Mouse (Mus musculus) layer of hippocampus, postnatal 14 days (tissue): ENCODE results near the gene Cfap157. TPM values are rescaled to one million over a fixed set of nuclear protein-coding genes. Genes with fewer than 3 reads are reported as not detected.

Source experiments
- DNase-seq, 2 experiments: peaks; one replicate each; pipeline ENCODE4 v3.0.0; 2021 to 2022; ENCODE audit warnings: low spot score in 2 of 2, mixed read lengths in 1 of 2
- total RNA-seq, 2 experiments: library from RNA; stranded (reverse); gene quantifications; 2 replicates each; pipeline ENCODE4 v1.2.3; 2021

Cfap157 gene
- total RNA-seq, 2 experiments from 2014 or later = 0.21 to 1.2 TPM

DNA sequence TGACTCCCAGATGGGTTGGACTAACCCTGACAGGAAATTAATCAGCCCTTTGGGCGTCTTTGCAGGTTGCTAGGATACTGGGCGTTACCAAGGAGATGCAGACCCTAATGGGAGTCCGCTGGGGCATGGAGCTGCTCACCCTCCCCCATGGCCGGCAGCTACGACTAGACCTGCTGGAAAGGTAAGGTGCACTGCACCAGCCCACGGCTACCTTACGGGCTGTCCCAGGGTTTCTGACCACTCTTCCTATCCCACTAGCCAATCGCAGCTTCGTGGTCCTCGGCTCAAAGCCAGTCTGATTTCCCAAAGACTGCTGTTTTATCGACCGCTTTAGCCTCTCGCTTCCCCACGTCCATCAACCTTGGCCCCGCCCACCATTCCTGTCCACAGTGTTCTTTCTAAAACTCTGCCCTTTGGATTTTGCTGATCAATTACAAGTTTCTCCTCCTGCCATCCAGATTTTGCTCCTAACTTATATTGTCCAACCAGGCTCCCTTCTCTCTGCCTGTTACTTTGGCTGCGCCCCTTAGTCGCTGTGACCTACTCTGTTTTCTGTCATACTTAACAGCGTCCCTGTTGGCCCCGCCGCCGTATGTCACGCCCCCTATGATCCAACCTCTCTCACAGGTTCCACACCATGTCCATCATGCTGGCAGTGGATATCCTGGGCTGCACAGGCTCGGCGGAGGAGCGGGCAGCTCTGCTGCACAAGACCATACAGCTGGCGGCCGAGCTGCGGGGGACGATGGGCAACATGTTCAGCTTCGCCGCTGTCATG lies 33.2 kb downstream of the Cfap157 start:
- no peak for DNase-seq

DNA sequence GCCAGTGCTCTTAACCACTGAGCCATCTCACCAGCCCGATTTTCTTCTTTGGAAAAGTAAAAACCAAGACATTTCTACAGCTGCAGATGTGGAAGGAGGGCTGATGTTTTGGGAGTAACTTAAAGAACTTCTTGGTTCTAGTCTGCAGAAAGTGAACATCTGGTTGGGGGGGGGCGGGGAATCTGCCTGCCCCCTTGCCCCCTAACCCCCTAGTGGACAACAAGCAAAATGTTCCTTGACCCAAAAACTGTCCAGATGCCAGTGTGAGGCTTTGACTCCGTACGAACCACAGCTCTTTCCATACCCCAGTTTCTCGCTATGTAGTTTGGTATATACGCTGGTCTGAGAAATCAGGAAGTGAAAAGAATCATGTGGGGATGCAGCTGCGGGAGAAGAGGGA lies 34.0 kb downstream of the Cfap157 start:
- DNase-seq = no peak

DNA sequence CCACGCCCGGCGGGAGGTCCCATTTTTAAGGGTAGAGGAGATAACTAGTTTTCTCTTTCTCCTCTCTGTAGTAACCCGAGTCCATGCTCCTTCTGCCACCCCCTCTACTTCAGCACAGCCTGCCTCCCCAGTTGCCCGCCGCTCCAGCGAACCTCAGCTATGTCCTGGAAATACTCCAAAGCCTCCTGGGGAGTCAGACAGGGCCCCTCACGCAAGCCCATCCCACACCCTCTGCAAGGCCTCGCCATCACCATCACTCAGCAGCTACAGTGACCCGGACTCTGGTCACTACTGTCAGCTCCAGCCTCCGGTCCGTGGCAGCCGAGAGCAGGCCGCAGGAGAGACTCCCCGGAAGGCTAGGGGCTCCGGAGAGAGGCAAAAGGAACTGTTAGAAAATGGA lies 35.1 kb downstream of the Cfap157 start:
- no peak for DNase-seq

DNA sequence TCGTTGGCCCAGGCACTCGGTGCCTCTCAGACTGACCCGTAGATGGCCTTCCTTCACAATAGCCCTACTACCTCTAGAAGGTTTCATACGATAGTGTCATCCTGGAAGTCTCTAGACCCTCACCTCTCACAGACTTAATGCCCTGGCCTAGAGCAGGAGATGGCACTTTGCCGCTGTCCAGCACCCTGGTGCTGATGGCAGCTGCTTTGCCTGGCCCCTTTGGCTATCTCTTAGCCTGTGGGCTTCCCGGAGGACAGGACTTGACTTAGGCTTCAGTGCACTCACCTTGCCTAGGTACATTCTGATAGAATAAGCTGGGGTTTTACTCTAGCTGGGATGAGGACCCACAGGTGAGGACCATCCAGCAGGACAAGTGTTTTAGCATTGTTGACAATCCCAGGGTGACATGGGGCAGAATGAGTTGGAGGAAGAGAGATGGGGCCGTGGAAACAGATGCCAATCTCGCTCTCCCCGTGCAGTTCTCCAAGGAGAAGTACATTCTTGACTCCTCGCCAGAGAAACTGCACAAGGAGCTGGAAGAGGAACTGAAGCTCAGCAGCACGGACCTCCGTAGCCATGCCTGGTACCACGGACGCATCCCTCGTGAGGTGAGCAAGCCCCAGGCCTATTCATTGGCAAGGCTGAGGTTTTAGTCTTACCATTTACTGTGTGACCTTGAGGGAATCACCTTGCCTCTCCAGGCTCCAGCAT lies 39.8 kb downstream of the Cfap157 start:
- DNase-seq = no peak

DNA sequence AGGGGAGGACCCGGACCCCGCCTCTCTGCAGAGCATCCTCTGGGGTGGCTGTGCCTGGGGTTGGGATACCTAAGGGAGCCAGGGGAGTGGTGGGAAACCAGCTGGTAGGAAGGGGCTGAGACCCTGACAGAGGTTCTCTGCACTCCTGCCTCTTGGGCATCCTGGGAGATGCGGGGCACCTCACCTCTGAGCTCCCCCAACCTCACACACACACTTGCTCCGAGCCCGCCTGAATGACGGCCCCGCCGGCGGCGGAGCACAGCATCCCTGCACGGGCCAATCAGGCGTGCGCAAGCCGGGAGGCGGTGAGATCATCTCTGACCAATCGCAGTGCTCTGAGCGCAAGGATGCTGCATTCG lies 42.1 kb downstream of the Cfap157 start:
- DNase-seq = peak; percentile 76 to 83

DNA sequence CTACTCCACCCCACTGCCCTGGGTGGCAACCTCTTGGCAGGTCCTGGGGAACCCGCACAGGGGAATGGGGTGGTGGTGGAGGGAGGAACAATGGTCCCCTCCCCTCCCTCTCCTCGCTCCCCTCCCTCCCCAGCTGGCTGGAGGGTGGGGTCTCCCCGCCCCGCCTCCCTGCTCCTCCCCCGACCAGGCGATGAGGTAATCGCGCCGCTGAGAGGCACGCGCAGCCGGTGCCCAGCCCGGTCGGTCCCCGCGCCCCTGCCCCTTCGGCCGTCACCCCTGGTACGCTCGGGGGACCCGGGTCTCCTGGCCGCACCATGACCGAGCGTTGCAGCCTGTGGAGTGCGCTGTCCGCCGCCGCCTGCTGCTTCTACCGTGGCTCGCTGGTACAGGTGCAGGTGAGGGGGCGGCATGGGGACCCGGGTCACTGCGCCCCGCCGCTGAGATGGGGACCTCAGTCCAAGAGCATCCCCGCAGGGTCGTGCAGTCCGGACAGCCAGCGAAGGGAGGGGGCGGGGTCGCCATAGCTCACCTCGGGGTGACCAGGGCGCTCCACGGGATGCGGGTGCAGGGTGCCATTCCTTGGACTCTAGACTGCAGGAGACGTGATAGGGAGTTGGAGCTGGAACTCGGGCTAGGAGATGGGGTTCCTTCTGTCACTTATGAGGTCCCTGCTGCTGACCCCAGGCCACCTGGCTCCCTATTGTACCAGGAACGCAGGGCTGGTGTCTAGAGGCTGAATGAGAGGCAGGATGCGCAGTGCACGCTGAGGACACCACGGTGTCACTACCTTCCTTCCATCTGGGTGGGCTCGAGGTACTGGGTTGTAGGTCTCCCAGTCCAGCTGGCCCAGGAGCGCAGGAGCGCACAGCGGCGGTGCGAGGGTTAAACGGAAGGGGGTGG lies 42.7 kb downstream of the Cfap157 start:
- DNase-seq = peak; percentile 61 to 69

DNA sequence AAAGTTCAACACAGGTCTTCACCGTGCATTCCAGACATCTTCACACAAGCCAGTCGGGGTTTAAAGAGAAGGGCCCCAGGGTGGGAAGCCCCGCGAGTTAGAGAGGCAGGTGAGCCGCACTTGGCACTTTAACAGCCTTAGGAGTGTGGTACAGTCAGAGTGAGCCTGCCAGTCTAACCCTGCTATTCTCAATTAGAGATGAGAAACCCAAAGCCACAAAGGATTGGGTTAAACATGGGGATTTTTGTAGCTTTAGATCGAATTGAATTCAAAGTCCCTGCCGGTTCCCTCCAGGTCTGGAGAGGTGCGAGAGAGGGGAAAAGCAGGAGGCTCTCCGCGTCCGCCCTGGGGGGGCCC lies 43.3 kb downstream of the Cfap157 start, which contains the start of gene 6330409D20Rik:
Gene 6330409D20Rik (minus strand): TSS at position 101 of the 357 bp plus-strand sequence.
- DNase-seq = no peak

DNA sequence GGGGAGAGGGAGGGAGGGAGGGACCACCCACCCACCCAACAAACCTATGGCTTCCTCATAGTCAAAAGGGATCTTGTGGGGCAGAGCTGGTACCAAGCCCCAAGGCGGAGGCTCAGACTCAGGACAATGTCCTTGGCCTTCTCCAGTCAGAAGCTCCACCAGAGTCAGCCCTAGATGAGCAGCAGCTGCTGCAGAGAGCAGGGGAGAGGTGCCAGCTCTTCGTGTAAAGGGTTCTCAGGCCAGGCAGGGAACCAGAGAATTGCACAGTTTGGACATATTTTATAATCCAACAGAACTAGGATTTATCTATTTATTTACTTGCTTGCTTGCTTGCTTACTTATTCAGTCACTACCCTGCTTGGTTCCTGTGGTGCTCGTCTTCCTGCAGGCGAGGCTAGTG lies 44.9 kb downstream of the Cfap157 start:
- DNase-seq = no peak

DNA sequence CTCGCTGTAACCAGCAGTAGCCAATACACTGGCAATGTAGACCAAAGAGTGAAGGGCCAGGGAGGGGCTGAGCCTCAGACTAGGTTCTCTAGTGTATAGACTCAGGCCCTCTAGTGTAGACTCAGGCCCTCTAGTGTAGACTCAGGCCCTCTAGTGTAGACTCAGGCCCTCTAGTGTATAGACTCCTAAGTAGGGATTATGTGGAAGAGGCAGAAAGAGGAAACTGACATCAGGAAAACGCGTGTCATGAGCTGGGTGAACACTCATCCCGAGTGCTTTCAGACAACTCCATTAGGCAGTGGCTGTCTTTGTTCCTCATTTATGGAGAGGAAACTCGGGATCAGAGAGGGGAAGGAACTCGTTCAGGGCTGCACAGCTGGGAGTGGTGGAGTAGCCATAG lies 47.2 kb downstream of the Cfap157 start:
- DNase-seq = no peak

DNA sequence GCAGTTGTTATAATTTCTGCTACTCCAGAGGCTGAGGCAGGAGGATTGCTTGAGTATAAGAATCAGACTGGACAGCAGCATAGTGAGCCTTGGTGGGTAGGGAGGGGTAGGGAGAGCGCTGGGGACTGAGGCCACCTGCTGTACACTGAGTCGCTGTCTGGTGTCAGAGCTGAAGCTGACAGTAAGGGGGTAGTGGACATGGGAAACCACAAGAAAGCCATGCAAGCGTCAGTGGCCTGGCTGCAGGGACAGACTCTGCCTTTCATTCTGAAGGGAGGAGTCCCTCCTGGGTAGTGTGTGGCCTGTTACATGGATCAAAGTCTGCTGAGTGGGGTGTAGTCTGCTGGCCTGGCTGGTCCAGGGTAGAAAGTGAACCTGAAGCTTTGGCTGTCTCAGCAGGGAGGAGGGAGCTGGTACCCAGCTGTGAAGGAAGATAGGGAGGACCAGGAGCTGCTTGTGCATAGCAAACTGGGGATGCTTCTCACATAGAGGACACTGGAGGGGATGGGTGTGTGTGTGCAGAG lies 47.9 kb downstream of the Cfap157 start:
- no peak for DNase-seq

DNA sequence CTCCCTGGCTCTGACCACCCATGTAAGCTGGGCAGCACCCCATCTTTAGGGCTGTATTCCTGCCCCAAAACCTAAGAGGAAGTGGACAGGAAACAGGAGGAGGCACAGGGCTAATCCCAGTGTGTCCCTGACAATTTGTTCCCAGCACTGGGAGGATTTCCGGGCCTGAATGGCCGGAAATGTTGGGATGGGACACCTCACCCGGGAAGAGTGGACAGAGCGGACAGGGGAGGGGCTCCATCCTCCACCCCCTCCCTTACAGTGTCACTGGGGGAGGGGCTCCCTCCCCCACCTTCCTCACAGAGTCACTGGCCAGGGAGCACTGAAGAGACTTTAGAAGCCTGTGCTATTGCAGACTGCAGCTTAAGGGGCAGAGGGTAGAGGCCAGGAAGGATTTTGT lies 49.3 kb downstream of the Cfap157 start:
- DNase-seq = no peak

DNA sequence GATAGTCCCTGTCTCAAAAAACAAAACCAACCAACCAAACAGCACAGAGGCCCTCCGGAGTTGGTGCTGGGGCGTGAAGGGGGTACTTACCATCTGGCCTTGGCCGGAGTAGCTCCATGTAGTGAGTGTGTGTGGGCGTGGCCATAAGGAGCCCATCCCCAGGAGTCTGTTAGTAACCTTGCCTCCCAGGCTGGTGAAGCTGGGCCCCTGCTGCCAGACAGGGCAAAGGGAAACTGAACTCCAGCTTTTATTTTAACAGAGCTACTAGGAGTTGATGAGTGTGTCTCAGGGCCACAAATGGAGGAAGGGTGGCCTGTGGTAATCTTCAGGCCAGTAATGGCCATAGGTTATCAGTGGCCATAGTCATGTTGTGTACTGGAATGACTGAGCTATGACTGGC lies 49.7 kb downstream of the Cfap157 start:
- no peak for DNase-seq

DNA sequence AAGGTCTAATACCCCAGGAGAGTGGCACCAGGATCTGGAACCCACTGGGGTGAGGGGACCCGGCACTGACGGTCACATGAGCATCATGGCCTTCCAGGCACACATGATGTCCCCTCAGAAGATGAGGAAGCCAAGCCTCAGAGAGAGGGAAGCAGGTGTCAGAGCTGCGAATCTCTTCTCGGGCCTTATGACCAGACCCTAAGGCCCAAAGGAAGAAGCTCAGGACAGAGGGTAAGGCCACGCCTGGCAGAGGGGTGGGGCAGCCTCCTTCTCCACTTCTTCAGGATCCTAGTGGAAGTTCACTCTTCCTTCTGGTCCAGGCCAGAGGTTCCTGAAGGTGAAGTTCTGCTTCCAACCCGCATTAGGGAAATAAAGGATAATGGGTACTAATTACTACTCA lies 51.5 kb downstream of the Cfap157 start:
- DNase-seq = no peak

DNA sequence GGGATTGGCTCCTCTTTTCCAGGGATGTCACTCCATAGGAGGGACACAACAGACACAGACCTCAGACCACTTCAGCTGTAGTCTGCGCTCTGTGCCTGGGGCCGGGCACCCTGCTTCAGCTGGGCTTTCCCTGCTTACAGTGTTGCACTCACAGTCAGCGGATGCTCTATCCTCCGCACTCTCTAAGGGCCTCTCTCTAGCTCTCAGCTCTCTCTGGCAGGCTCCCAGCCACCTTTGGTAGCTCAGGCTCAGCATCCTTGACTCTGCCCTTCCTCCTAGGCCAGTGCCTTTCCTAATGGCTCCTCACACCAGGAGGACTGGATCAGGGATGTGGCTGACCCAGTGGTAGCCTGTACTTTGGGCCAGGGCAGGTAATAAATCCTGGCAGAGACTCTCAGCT lies 52.3 kb downstream of the Cfap157 start:
- no peak for DNase-seq

DNA sequence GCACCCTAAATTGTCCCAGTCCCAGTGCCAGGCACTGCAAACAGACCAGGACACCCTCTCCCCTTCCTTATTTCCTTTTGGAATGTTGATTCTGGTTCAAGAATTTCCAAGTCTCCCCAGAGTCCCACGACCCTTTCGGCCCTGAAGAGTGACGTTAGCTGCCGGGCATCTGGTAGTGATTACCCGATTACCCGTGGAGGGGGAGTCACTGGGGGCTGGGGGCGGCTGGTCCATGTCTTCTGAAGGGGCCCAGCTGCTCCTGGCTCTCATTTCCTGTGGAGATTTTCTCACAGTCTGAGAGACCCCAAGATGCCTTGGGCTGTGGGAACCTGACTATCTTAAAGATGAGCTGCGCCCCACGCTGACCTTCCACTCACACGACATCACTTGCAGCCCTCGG lies 53.4 kb downstream of the Cfap157 start:
- DNase-seq = no peak

DNA sequence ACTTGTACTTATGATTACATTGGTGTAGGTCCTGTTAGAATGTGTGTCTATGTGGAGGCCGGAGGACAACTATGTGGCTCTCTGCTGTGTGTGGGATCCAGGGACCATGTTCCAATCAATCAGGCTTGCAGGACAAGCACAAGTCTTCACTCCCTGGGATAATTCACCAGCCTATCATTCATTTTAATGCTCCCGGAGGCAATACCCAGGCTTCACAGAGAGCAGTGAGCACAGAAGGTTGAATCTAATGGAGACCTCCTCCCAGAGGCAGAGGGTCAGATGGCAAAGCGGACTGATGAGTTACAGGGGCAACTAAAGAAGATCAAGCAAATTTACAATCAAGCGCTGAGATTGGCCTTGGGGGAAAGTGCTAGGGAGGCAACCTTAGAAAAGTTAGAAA lies 54.7 kb downstream of the Cfap157 start:
- DNase-seq = no peak

DNA sequence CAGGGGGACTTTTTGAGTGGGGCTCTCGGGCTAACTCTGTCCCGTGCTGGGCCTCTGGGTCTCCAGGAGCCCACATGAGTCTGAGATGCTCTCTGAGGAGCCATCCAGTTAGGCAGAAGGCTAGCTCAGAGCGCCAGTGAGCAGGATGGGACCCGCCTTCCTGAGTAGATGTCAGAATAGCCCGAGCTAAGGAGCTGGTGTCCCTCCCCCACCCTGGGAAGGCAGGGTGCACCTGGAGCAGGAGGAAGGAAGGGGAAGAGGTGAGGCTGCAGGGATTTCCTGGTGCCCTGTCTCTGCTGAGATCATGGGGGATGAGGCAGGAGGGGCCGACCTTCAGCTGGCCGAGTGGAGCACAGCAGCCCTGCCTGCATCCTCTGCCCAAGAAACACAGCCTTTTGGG lies 55.8 kb downstream of the Cfap157 start:
- DNase-seq = no peak

DNA sequence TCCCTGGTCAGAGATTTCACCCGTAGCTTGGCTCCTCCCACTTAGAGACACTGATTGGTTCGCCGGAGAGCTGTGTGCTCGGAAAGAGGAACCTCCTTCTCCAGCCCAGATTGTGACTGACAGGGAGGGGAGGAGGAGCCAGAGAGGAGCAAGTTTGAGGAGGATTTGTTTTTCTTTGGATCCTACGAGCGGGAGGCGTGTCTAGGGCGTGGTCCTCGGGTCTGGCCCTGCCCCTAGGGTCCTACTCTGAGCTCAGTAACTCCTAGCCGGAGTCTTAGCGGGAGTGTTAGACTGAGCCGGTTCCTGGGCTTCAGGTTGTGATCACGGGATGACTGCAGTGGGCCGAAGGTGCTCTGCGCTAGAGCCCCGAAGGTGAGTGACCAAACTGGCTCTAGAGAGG lies 56.8 kb downstream of the Cfap157 start:
- DNase-seq = peak; percentile 69 to 91
